Mouse (Mus musculus): Measurements from ENCODE around the gene Gpc6. TPM values are rescaled to one million over a fixed set of nuclear protein-coding genes. Genes with fewer than 3 reads are reported as not detected.

Gpc6 gene
- total and polyA plus RNA-seq, 2 experiments from 2014 or later: 11.0 to 17.1 TPM

DNA sequence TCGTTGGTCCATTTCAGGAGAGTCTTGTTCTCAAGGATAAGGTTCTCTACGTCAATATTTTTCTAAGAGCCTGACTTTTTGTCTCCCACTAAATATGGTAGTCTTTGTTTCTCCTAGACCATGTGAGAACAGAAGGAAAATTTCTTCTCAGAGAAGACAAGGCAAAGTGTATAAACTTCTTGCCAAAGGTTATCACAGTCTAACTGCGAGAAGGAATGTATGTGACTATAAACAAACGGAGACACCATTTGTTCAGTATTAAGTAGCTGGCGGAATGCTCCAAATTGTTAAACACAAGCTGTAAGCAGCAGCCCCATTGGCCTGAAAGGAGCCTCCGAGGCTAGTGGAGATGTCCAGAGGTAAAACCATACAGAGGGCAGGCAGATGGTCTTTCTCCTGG, 454.9 kb downstream of the Gpc6 start:
- TF ChIP-seq CTCF (IDR thresholded peaks at IDR 0.05; ENCODE audit: low read depth) (no peak), EP300 (IDR thresholded peaks at IDR 0.05; ENCODE audit: low read depth) (no peak)
- WGBS: 52% methylated on average over 6 of the region's 6 CpGs
- no peak for ATAC-seq (ENCODE audit: insufficient read depth, low read depth)
- Histone ChIP-seq H3K27me3 (ENCODE audit: control insufficient read depth, insufficient read depth, low read length) (no peaks in the 10 kb centered on the region), H3K9ac (replicated peaks; ENCODE audit: low read depth, low read length) (no peak overlapping the region), H3K36me3 (replicated peaks; ENCODE audit: control insufficient read depth, insufficient read depth, low read length) (no peaks in the 10 kb centered on the region), H3K9me3 (replicated peaks; ENCODE audit: control insufficient read depth, low read length) (no peaks in the 10 kb centered on the region), H3K4me1 (ENCODE audit: control insufficient read depth, insufficient read depth) (0 out of 2 replicates have a peak, but pooled peaks cover 3% of the 10 kb centered on the region), H3K4me3 (ENCODE audit: low read depth, low read length) (no peak overlapping the region), H3K4me2 (ENCODE audit: low read depth, low read length) (no peak overlapping the region), H3K27ac (ENCODE audit: low read depth) (no peak overlapping the region)
- peak; percentile 14 for DNase-seq (ENCODE audit: low spot score)

DNA sequence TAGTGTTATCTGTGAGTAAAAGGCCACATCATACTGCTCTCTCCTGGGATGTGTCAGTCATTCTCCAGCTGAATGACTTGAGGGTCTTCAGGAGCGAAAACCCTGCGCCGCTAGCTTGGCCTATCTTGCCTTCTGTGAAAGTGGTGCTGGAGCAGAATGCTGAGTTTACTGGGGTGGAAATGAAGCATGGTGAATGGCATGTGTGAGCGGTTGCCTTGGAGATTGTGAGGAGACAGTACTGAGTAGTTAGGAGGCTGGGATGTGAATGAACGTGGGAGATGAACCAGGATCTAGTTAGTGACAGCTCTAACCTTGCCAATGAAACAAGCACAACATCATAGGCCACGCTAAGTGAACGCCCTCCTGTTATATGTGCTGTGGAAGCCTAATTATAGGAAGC, 458.1 kb downstream of the Gpc6 start:
- WGBS: 77% methylated on average over 7 of the region's 7 CpGs
- 0 out of 2 replicates have a peak overlapping the region, but pooled peaks have one; percentile 9 for H3K27ac ChIP-seq (ENCODE audit: low read depth)

DNA sequence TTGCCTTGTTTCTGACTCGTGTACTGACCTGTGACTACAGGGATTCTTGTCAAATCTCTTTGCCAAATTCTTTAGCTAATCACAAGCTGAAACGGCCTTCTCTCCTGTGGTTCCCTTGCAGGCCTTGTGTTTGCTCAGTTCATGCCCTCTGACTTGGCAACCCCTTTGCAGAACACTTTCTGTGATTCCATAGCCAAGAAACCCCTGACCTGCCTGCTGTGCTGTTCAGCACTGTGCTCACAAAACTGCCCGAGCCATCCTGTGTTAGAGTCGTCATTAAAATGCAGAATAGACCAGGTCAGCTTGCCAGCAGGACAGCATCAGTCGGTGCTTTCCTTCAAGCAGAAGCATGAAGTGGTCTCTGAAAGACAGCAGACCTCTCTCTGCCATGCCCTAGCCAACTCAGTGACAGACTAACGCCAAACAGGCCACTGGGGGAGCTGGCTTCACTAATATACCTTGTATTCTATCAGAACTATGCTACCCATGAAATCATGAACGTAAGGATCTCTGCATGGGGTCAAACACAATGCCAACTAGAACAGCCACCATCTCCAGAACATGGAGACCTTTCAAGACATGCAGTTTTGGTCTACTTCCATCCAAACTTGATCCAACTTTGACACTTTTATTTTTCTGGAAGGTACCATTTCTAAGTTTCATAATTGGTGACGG, 459.1 kb downstream of the Gpc6 start:
- H3K9ac ChIP-seq (replicated peaks; ENCODE audit: low read depth, low read length): no peak overlapping the region
- TF ChIP-seq CTCF (IDR thresholded peaks at IDR 0.05; ENCODE audit: low read depth) (no peak), EP300 (IDR thresholded peaks at IDR 0.05; ENCODE audit: low read depth) (no peak)
- no peaks in the 10 kb centered on the region for H3K36me3 ChIP-seq (replicated peaks; ENCODE audit: control insufficient read depth, insufficient read depth, low read length)
- H3K4me1 ChIP-seq (ENCODE audit: control insufficient read depth, insufficient read depth): no peaks in the 10 kb centered on the region
- DNase-seq (ENCODE audit: low spot score) (peak; percentile 22), ATAC-seq (ENCODE audit: insufficient read depth, low read depth) (peak; percentile 11)
- 0 out of 2 replicates have a peak overlapping the region, but pooled peaks have one; percentile 27 for H3K27ac ChIP-seq (ENCODE audit: low read depth)
- no peak overlapping the region for H3K4me2 ChIP-seq (ENCODE audit: low read depth, low read length)
- H3K4me3 ChIP-seq (ENCODE audit: low read depth, low read length): no peak overlapping the region
- 39% methylated on average over 8 of the region's 8 CpGs for WGBS
- no peaks in the 10 kb centered on the region for H3K27me3 ChIP-seq (ENCODE audit: control insufficient read depth, insufficient read depth, low read length)
- no peaks in the 10 kb centered on the region for H3K9me3 ChIP-seq (replicated peaks; ENCODE audit: control insufficient read depth, low read length)

More for the DNA sequence above, 458.1 kb downstream of the Gpc6 start:
- Histone ChIP-seq H3K9ac (replicated peaks; ENCODE audit: low read depth, low read length) (no peak overlapping the region), H3K4me3 (ENCODE audit: low read depth, low read length) (no peak overlapping the region), H3K4me1 (ENCODE audit: control insufficient read depth, insufficient read depth) (no peaks in the 10 kb centered on the region), H3K4me2 (ENCODE audit: low read depth, low read length) (no peak overlapping the region), H3K9me3 (replicated peaks; ENCODE audit: control insufficient read depth, low read length) (no peaks in the 10 kb centered on the region), H3K27me3 (ENCODE audit: control insufficient read depth, insufficient read depth, low read length) (no peaks in the 10 kb centered on the region), H3K36me3 (replicated peaks; ENCODE audit: control insufficient read depth, insufficient read depth, low read length) (no peaks in the 10 kb centered on the region)
- ATAC-seq (ENCODE audit: insufficient read depth, low read depth) (0 out of 2 replicates have a peak, but pooled peaks have one; percentile 6), DNase-seq (ENCODE audit: low spot score) (no peak)
- no peak for TF ChIP-seq EP300 (IDR thresholded peaks at IDR 0.05; ENCODE audit: low read depth)
- TF ChIP-seq CTCF (IDR thresholded peaks at IDR 0.05; ENCODE audit: low read depth): no peak

DNA sequence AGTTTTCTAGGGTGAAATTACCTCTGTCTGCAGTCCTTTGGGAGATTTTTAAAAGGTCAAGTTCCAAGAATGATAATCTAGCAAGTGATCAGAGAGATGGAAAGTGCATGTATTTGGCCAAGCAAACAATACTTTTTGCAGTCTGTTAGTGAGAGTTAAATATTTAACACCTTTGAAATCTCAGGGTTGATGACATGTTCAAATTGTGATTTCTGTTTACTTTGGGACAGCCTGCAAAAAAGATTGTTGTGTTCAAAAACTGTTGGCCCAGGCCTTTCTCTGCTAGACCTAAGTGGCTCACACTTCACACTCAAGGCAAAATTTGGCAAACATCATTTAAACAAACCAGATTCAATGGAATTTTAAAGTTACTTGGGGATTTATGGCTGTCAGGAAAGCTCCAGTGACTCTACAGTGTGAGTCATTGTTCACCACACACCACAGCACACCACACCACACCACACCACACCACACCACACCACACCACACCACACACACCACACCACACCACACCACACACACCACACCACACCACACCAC, 460.7 kb downstream of the Gpc6 start:
- no peak for ATAC-seq (ENCODE audit: insufficient read depth, low read depth)
- no peak for TF ChIP-seq EP300 (IDR thresholded peaks at IDR 0.05; ENCODE audit: low read depth)
- TF ChIP-seq CTCF (IDR thresholded peaks at IDR 0.05; ENCODE audit: low read depth): no peak
- no peak overlapping the region for H3K4me3 ChIP-seq (ENCODE audit: low read depth, low read length)

DNA sequence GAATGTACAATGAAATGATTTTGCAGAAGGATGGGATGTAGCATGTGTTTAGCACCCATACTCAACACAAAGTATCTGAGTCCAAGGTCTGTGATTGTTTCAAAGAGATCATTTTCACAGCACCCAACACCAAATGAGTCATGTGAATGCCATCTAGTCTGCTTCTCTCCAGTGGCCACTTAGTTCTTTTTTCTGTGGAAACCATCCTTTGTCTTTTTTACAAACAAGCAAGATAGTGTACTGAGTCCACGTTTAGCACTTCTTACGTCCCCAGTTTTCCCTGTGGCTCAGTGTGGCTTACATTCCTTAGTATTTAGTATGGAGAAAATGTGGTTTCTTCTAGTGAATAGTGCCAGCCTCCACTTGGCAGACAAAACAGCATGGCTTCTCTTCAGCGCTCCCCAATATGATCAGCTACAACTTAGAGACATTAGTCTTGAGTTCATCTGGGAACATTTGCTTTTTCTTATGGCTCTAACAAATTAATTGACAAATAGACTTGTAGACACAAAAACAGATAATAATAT, 465.7 kb downstream of the Gpc6 start:
- no peak for DNase-seq (ENCODE audit: low spot score)
- no peak overlapping the region for H3K4me3 ChIP-seq (ENCODE audit: low read depth, low read length)
- TF ChIP-seq CTCF (IDR thresholded peaks at IDR 0.05; ENCODE audit: low read depth): no peak
- no peak for TF ChIP-seq EP300 (IDR thresholded peaks at IDR 0.05; ENCODE audit: low read depth)
- no peaks in the 10 kb centered on the region for H3K9me3 ChIP-seq (replicated peaks; ENCODE audit: control insufficient read depth, low read length)
- H3K9ac ChIP-seq (replicated peaks; ENCODE audit: low read depth, low read length): no peak overlapping the region
- H3K27me3 ChIP-seq (ENCODE audit: control insufficient read depth, insufficient read depth, low read length): no peaks in the 10 kb centered on the region
- 78% methylated on average over 3 of the region's 3 CpGs for WGBS
- no peak overlapping the region for H3K27ac ChIP-seq (ENCODE audit: low read depth)
- H3K4me1 ChIP-seq (ENCODE audit: control insufficient read depth, insufficient read depth): no peaks in the 10 kb centered on the region
- no peak overlapping the region for H3K4me2 ChIP-seq (ENCODE audit: low read depth, low read length)
- no peaks in the 10 kb centered on the region for H3K36me3 ChIP-seq (replicated peaks; ENCODE audit: control insufficient read depth, insufficient read depth, low read length)
- no peak for ATAC-seq (ENCODE audit: insufficient read depth, low read depth)

More for the DNA sequence above, 460.7 kb downstream of the Gpc6 start:
- DNase-seq (ENCODE audit: low spot score): no peak
- Histone ChIP-seq H3K9me3 (replicated peaks; ENCODE audit: control insufficient read depth, low read length) (no peaks in the 10 kb centered on the region), H3K4me1 (ENCODE audit: control insufficient read depth, insufficient read depth) (no peaks in the 10 kb centered on the region), H3K9ac (replicated peaks; ENCODE audit: low read depth, low read length) (no peak overlapping the region), H3K4me2 (ENCODE audit: low read depth, low read length) (no peak overlapping the region), H3K36me3 (replicated peaks; ENCODE audit: control insufficient read depth, insufficient read depth, low read length) (no peaks in the 10 kb centered on the region), H3K27me3 (ENCODE audit: control insufficient read depth, insufficient read depth, low read length) (no peaks in the 10 kb centered on the region), H3K27ac (ENCODE audit: low read depth) (no peak overlapping the region)

All from heart, postnatal 0 days (tissue).